Mouse (Mus musculus): Measurements from ENCODE around the gene Cyp2a22.
"Not testable (repeated sequence)": the region's sequence is repeated elsewhere in the genome, so short reads cannot be mapped to it uniquely, and the experiment has no call there.

Gene Cyp2a22

DNA sequence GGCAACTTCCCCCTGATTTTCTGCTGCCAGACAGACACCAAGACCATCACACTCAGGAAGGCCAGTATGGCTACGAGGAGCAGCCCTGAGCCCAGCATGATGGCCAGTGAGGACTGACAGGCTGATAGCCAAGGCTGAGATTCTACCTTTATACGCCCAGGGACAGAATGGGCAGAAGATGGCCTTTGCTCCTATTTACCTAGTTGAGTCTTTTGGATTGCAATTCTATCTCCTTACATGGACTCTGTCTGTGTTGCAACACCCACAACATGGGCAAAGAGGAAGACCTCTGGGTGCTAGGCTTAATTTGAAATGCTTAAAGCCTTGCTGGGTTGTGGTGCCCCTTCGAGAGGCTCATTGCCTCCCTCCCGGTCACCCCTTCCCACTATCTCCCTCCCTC, at the start of gene Cyp2a22:
TSS of gene Cyp2a22 (minus strand) at position 123 of the 400 bp plus-strand sequence.
- DNase-seq (ENCODE audit: low read depth), result no peak

DNA sequence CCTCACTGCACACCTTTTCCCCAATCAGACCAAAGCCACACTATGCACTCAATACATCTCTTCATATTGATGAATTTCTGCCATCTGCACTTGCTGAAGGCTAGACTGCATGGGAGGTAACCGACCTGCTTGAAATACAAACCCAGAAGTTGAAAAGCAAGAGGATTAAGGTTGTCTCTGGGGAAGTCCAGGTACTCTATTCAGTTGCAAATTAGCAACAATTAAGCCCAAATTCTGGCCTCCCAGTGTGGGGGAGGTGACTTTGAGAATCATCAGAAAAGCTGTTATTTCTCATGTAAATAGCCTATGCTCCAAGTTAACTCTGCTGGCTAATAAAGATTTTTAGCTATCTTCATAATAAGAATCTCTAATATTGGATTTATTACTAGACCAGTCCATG, 44.0 kb upstream of the Cyp2a22 start:
- not testable (repeated sequence) for DNase-seq (ENCODE audit: low read depth)

- no peak for DNase-seq (ENCODE audit: low read depth)
Measured at GRCm38 (mm10) chr7:26982551-26982950, 43.4 kb upstream of the Cyp2a22 start.

GRCm38 (mm10) chr7:26981937-26982336, 42.8 kb upstream of the Cyp2a22 start:
- not testable (repeated sequence) for DNase-seq (ENCODE audit: low read depth)

DNA sequence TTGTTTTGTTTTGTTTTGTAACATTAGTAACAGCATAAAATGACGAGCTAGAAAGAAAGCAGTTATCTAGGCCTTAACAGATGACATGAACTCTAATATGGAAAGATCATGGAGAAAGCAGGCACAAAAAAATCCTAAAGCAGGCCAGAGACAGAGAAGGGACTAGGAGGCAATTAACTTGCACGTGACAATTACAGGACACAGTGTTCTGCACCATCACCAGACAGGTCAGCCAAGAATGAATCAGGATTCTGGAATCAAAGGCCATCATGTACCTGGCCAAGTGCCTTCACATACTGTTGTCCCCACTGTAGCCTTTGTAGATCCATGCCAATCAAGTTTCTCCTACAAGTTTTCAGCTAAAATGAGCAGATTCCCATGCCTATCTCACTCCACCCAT, 42.3 kb upstream of the Cyp2a22 start:
- DNase-seq (ENCODE audit: low read depth), result not testable (repeated sequence)

GRCm38 (mm10) chr7:26962371-26962770, 23.2 kb upstream of the Cyp2a22 start:
- DNase-seq (ENCODE audit: low read depth), result not testable (repeated sequence)

DNA sequence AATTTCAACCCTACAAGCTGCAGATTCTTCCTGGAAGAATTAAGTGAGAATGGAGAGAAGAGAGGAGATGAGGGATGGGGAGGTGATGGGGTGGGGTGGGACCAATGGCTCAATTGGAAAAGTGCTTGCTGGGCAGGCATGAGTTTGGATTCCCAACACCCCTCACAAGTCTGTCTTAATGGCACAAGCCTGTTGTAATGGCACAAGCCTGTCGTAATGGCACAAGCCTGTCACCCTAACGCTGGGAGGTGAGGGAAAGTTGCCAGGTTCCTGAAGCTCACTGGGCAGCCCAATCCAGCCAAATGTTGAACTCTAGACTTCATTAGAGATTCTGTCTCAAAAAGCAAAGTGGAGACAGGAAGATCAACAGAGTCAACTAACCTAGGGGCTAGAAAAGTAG, 14.1 kb upstream of the Cyp2a22 start:
- not testable (repeated sequence) for DNase-seq (ENCODE audit: low read depth)

- DNase-seq (ENCODE audit: low read depth), result not testable (repeated sequence)
Measured at GRCm38 (mm10) chr7:26952671-26953070, 13.5 kb upstream of the Cyp2a22 start.

DNA sequence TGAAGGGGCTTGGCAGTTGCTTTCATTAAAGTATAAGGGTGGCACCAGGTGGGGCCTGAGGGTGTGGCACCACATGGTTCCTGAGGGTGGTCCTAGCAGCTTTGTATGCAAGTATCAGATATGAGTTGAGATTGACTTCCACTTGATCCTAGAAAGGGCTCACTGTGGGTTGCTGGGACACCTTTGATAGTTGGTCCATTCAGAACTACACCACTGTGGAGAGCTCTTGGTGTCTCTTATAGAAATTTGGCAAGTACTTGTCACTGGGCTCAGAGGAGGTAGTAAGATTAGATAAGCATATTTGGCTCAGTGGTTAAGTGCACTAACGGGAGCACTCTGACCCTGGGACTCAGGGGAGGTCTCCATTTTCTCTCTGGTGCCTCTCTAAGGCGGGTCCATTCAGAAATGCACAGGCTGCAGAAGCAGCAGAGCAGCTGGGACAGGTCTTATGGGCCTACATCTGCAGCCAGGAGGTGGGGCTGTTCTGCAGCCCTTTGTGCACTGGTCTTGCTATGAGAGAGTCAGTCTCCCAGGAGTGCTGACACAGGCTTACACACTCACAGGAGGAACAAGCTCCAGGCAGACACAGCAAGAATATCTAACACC, 2.2 kb upstream of the Cyp2a22 start:
- not testable (repeated sequence) for DNase-seq (ENCODE audit: low read depth)

DNA sequence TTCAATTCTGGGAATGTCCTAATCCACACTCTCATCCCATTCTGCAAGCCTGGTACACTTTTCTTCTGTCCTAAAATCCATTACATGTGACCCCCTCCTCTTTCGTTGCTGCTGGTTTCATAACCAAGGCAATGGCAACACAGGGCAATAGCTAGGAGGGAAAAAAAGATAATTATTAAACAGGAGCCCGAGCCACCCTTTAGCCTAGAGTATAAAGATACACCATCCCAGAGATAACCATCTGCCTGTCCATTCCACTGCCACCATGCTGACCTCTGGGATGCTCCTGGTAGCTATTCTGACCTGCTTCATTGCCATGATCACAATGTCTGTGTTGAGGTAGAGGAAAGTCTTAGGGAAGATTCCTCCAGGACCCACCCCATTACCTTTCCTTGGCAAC, 22.1 kb downstream of the Cyp2a22 start:
- not testable (repeated sequence) for DNase-seq (ENCODE audit: low read depth)
